Mouse (Mus musculus): ENCODE measurements around the gene Gm28035. TPM values are rescaled to one million over a fixed set of nuclear protein-coding genes. Genes with fewer than 3 reads are reported as not detected.

The Gm28035 gene
- polyA plus RNA-seq, 1 experiment from 2014 or later = 0.09 TPM

DNA sequence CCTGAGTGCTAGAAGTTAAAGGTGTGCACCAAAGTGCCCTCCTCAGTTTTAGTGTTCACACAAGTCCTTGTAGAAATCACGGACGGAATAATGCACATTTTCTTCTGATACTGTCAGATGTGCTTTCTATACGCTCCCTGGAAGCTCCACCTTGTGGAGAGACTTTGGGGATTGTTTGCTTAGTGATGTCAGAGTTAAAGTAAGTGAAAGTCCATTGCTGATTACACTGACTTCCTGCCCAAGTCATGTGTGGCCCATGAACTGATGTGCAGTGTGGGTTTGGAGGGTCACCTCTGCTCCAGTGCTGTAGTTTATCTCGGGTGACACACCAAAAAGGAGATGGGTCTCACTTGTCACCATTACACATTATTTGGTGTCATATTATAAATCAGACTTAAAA, 78.9 kb downstream of the Gm28035 start:
- ATAC-seq (ENCODE audit: insufficient number of reproducible peaks, low FRiP score, low TSS enrichment, low read depth) = no peak
- no peaks in the 10 kb centered on the region for H3K27me3 ChIP-seq
- H3K9ac ChIP-seq = no peak overlapping the region
- peaks cover 93% of the 10 kb centered on the region for H3K36me3 ChIP-seq
- H3K4me2 ChIP-seq (replicated peaks) = no peak overlapping the region
- WGBS = 88% methylated on average over 4 of the region's 4 CpGs
- H3K9me3 ChIP-seq (replicated peaks) = no peaks in the 10 kb centered on the region
- no peak overlapping the region for H3K27ac ChIP-seq (replicated peaks)
- no peaks in the 10 kb centered on the region for H3K4me1 ChIP-seq
- no peak overlapping the region for H3K4me3 ChIP-seq (replicated peaks)

DNA sequence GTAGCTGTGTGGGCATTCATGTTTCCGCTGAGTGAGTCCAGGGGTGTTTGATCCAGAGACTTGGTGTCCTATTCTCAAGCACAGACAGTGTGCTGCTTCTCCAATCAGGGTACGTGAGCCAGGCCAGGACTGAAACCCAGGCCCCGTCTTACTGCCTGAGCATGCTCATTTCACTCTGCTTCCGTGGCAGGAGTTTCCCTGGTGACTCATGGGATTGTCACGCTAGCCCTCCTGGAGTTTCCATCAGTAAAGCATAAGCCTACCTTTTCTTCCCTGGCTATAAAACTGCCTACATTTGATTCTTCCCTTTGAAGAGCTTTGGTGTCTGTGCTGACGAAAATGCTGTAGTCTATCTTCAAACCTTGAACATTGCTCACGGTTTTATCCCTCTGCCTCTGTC, 82.7 kb downstream of the Gm28035 start:
- no peak overlapping the region for H3K4me2 ChIP-seq (replicated peaks)
- WGBS = 90% methylated on average over 7 of the region's 7 CpGs
- ATAC-seq (ENCODE audit: insufficient number of reproducible peaks, low FRiP score, low TSS enrichment, low read depth) = no peak
- H3K27ac ChIP-seq (replicated peaks) = no peak overlapping the region
- no peaks in the 10 kb centered on the region for H3K27me3 ChIP-seq
- no peaks in the 10 kb centered on the region for H3K4me1 ChIP-seq
- H3K4me3 ChIP-seq (replicated peaks) = no peak overlapping the region
- H3K36me3 ChIP-seq = peaks cover 92% of the 10 kb centered on the region
- no peaks in the 10 kb centered on the region for H3K9me3 ChIP-seq (replicated peaks)
- H3K9ac ChIP-seq = no peak overlapping the region

DNA sequence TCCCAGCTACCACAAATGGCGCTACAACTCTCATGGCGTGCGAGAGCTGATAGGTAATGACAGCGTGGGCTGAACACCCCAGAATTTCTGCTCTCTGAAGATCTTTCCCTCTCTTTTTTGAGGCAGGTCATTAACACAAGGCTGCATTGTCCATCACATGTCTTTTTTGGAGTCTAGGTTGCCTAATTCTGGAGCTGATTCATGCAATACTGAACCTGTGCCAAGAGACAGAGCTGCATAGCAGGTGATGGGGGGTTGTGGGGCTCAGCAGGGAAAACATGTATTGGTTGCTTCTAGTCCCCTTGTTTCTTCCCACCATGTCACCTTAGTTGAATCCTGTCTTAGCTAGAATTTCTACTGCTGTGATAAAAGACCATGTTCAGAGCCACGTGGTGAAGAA, 84.9 kb downstream of the Gm28035 start:
- Histone ChIP-seq H3K36me3 (peaks cover 95% of the 10 kb centered on the region), H3K27ac (replicated peaks) (no peak overlapping the region)
- WGBS = 88% methylated on average over 5 of the region's 5 CpGs

DNA sequence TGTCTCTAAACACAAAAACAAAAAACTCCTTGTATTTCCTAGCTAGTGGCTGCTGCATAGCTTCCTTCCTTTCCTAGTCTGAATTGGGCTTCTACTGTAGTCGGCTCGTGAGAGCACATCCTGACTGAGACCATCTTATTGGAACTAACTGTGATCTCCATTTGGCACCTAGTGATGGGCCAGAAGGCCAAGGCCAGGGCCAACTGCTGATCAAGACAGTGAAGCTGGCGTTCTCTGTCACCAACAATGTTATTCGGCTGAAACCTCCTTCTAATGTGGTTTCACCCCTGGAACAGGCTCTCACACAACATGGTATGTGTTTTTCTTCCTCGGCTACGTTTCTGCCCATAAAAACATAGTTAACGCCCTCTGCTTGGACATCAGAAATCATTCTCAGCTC, 86.9 kb downstream of the Gm28035 start:
- Histone ChIP-seq H3K4me2 (replicated peaks) (no peak overlapping the region), H3K27ac (replicated peaks) (no peak overlapping the region), H3K9me3 (replicated peaks) (no peaks in the 10 kb centered on the region), H3K4me1 (no peaks in the 10 kb centered on the region), H3K9ac (no peak overlapping the region), H3K27me3 (no peaks in the 10 kb centered on the region), H3K36me3 (peaks cover 95% of the 10 kb centered on the region), H3K4me3 (replicated peaks) (no peak overlapping the region)
- WGBS = 89% methylated on average over 7 of the region's 7 CpGs
- ATAC-seq (ENCODE audit: insufficient number of reproducible peaks, low FRiP score, low TSS enrichment, low read depth) = no peak

More for the DNA sequence above, 84.9 kb downstream of the Gm28035 start:
- no peaks in the 10 kb centered on the region for H3K4me1 ChIP-seq
- no peak overlapping the region for H3K4me2 ChIP-seq (replicated peaks)
- no peaks in the 10 kb centered on the region for H3K27me3 ChIP-seq
- ATAC-seq (ENCODE audit: insufficient number of reproducible peaks, low FRiP score, low TSS enrichment, low read depth) = no peak
- no peaks in the 10 kb centered on the region for H3K9me3 ChIP-seq (replicated peaks)
- no peak overlapping the region for H3K9ac ChIP-seq
- no peak overlapping the region for H3K4me3 ChIP-seq (replicated peaks)

DNA sequence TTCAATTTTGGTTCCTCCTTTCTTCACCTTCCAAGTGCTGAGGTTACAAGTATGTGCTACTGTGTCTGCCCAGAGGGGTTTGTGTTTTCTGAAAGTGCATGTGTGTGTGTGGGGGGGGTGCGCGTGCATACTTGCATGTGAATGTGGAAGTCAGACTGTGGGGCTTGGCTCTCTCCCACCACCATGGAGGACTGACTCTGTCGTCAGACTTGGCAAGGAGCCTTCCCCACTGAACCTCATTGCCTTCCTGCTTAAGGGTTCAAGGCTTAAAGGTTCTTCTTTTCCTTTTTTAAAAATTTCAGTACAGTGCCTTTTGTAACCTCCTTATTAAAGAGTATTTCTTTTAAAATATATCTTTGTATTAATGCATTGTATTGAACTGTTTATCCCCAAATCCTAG, 88.4 kb downstream of the Gm28035 start:
- Histone ChIP-seq H3K36me3 (peaks cover 95% of the 10 kb centered on the region), H3K4me3 (replicated peaks) (no peak overlapping the region), H3K4me1 (no peaks in the 10 kb centered on the region), H3K9me3 (replicated peaks) (no peaks in the 10 kb centered on the region), H3K9ac (no peak overlapping the region), H3K4me2 (replicated peaks) (no peak overlapping the region), H3K27me3 (no peaks in the 10 kb centered on the region), H3K27ac (replicated peaks) (no peak overlapping the region)
- WGBS = 91% methylated on average over 3 of the region's 3 CpGs
- ATAC-seq (ENCODE audit: insufficient number of reproducible peaks, low FRiP score, low TSS enrichment, low read depth) = no peak

Other genes with a start within 250 kb of the Gm28035 start
- gene Wdr34, start 191.7 kb upstream of the Gm28035 start, polyA plus RNA-seq (2015; fragmentation: Nextera tagmentation; extraction: Ambion mirVana) = 45.5 and 46.9 TPM in 2 replicates
- 351 and 370 TPM in 2 replicates for gene Set, start 183.2 kb upstream of the Gm28035 start, polyA plus RNA-seq (2015; fragmentation: Nextera tagmentation; extraction: Ambion mirVana)
- 8.2 and 9.5 TPM in 2 replicates for gene Pkn3, start 162.9 kb upstream of the Gm28035 start, polyA plus RNA-seq (2015; fragmentation: Nextera tagmentation; extraction: Ambion mirVana)
- 25.2 and 30.0 TPM in 2 replicates for gene Zdhhc12, start 146.9 kb upstream of the Gm28035 start, polyA plus RNA-seq (2015; fragmentation: Nextera tagmentation; extraction: Ambion mirVana)
- 9.3 and 10.1 TPM in 2 replicates for gene Zer1, start 116.0 kb upstream of the Gm28035 start, polyA plus RNA-seq (2015; fragmentation: Nextera tagmentation; extraction: Ambion mirVana)
- 6.9 and 9.3 TPM in 2 replicates for gene Tbc1d13, start 106.8 kb upstream of the Gm28035 start, polyA plus RNA-seq (2015; fragmentation: Nextera tagmentation; extraction: Ambion mirVana)
- 17.7 and 18.9 TPM in 2 replicates for gene Endog, start 69.1 kb upstream of the Gm28035 start, polyA plus RNA-seq (2015; fragmentation: Nextera tagmentation; extraction: Ambion mirVana)
- gene Spout1, start 62.1 kb upstream of the Gm28035 start, polyA plus RNA-seq (2015; fragmentation: Nextera tagmentation; extraction: Ambion mirVana) = 75.8 and 77.2 TPM in 2 replicates
- gene Kyat1, start 34.7 kb upstream of the Gm28035 start, polyA plus RNA-seq (2015; fragmentation: Nextera tagmentation; extraction: Ambion mirVana) = 14.7 and 15.5 TPM in 2 replicates
- 41.1 and 42.9 TPM in 2 replicates for gene Lrrc8a, start 2.9 kb upstream of the Gm28035 start, polyA plus RNA-seq (2015; fragmentation: Nextera tagmentation; extraction: Ambion mirVana)
- 5.0 and 6.0 TPM in 2 replicates for gene Phyhd1, start 25.6 kb downstream of the Gm28035 start, polyA plus RNA-seq (2015; fragmentation: Nextera tagmentation; extraction: Ambion mirVana)
- gene Gm28038, start 40.5 kb downstream of the Gm28035 start, polyA plus RNA-seq (2015; fragmentation: Nextera tagmentation; extraction: Ambion mirVana) = not detected in 2 replicates
- gene Dolk, start 45.8 kb downstream of the Gm28035 start, polyA plus RNA-seq (2015; fragmentation: Nextera tagmentation; extraction: Ambion mirVana) = 31.4 and 31.7 TPM in 2 replicates
- gene Nup188, start 45.8 kb downstream of the Gm28035 start, polyA plus RNA-seq (2015; fragmentation: Nextera tagmentation; extraction: Ambion mirVana) = 29.0 and 34.3 TPM in 2 replicates
- gene Sh3glb2, start 118.8 kb downstream of the Gm28035 start, polyA plus RNA-seq (2015; fragmentation: Nextera tagmentation; extraction: Ambion mirVana) = 106 and 114 TPM in 2 replicates
- 21.8 and 22.9 TPM in 2 replicates for gene Miga2, start 123.7 kb downstream of the Gm28035 start, polyA plus RNA-seq (2015; fragmentation: Nextera tagmentation; extraction: Ambion mirVana)
- 34.6 and 34.7 TPM in 2 replicates for gene Dolpp1, start 151.7 kb downstream of the Gm28035 start, polyA plus RNA-seq (2015; fragmentation: Nextera tagmentation; extraction: Ambion mirVana)
- gene Crat, start 175.2 kb downstream of the Gm28035 start, polyA plus RNA-seq (2015; fragmentation: Nextera tagmentation; extraction: Ambion mirVana) = 29.4 and 32.1 TPM in 2 replicates
- 146 and 154 TPM in 2 replicates for gene Ptpa, start 175.5 kb downstream of the Gm28035 start, polyA plus RNA-seq (2015; fragmentation: Nextera tagmentation; extraction: Ambion mirVana)
- gene Ier5l, start 233.7 kb downstream of the Gm28035 start, polyA plus RNA-seq (2015; fragmentation: Nextera tagmentation; extraction: Ambion mirVana) = 2.2 and 3.0 TPM in 2 replicates

Measured in embryonic facial prominence, embryonic 15.5 days (tissue).